Comparison of ENCODE assay signal across 9 mouse cellular contexts in genomic region chr5:116023821-116024284, GRCm38 (mm10). TPM values are rescaled to one million over a fixed set of nuclear protein-coding genes. Genes with fewer than 3 reads are reported as not detected.
DNase-seq lines count a peak whose midpoint lies in the region; ATAC-seq and TF ChIP-seq lines count a peak whose summit lies in the region.
"Had no signal": no experiment of that assay in that cellular context is flagged by ENCODE, and none has a peak within 500 bp of the region (broad histone marks: within the 10 kb centered on the region; RNA-seq: fewer than 3 reads in every experiment).

No protein-coding gene starts in this region.

- H3K4me1 ChIP-seq in forebrain, embryonic 16.5 days (replicated peaks; ENCODE audit: control insufficient read depth, insufficient read depth, low read length), result peaks cover 15% of the 10 kb centered on the region
- peaks cover 85% of the 10 kb centered on the region for H3K4me1 ChIP-seq in liver, embryonic 13.5 days (replicated peaks)
- peaks cover 2% of the 10 kb centered on the region; the same call in 1 of the 2 replicates for H3K4me1 ChIP-seq in stomach, postnatal 0 days (replicated peaks; ENCODE audit: control insufficient read depth, insufficient read depth)

- no peaks in the 10 kb centered on the region for H3K27me3 ChIP-seq in forebrain, embryonic 16.5 days (replicated peaks; ENCODE audit: control insufficient read depth, insufficient read depth, low read length)
- no peaks in the 10 kb centered on the region for H3K27me3 ChIP-seq in liver, embryonic 13.5 days
- H3K27me3 ChIP-seq in stomach, postnatal 0 days (ENCODE audit: control insufficient read depth, insufficient read depth, low read length), result no peaks in the 10 kb centered on the region

- no peak for TF ChIP-seq EP300 in stomach, postnatal 0 days (optimal IDR thresholded peaks at IDR 0.05)

- H3K9ac ChIP-seq in forebrain, embryonic 16.5 days (replicated peaks; ENCODE audit: low read depth, low read length), result peak overlapping the region; percentile 78
- peak overlapping the region; percentile 94 for H3K9ac ChIP-seq in liver, embryonic 13.5 days
- H3K9ac ChIP-seq in stomach, postnatal 0 days (ENCODE audit: low read length), result peak overlapping the region; percentile 85

- WGBS in forebrain, embryonic 16.5 days, result under 1% methylated on average over 28 of the region's 28 CpGs
- WGBS in liver, embryonic 13.5 days (ENCODE audit: insufficient replicate concordance), result under 1% methylated on average over 28 of the region's 28 CpGs
- 1% methylated on average over 27 of the region's 28 CpGs for WGBS in stomach, postnatal 0 days

- H3K9me3 ChIP-seq in forebrain, embryonic 16.5 days (ENCODE audit: control insufficient read depth, low read length), result no peaks in the 10 kb centered on the region
- H3K9me3 ChIP-seq in liver, embryonic 13.5 days (replicated peaks), result no peaks in the 10 kb centered on the region
- H3K9me3 ChIP-seq in stomach, postnatal 0 days (ENCODE audit: control insufficient read depth, low read length), result no peaks in the 10 kb centered on the region

- peak overlapping the region; percentile 79 for H3K27ac ChIP-seq in forebrain, embryonic 16.5 days (ENCODE audit: low read length)
- H3K27ac ChIP-seq in liver, embryonic 13.5 days, result peak overlapping the region; percentile 96
- H3K27ac ChIP-seq in stomach, postnatal 0 days (replicated peaks), result peak overlapping the region; percentile 84

- peaks cover 16% of the 10 kb centered on the region for H3K36me3 ChIP-seq in forebrain, embryonic 16.5 days (ENCODE audit: control insufficient read depth, insufficient read depth)
- H3K36me3 ChIP-seq in liver, embryonic 13.5 days, result peaks cover 40% of the 10 kb centered on the region
- peaks cover 17% of the 10 kb centered on the region for H3K36me3 ChIP-seq in stomach, postnatal 0 days (ENCODE audit: control insufficient read depth, insufficient read depth, low read length)

- peak; percentile 33 for ATAC-seq in frontal cortex, adult (ENCODE audit: low TSS enrichment)
- peak; percentile 14 for ATAC-seq in CD4-positive, CD25-positive, alpha-beta regulatory T cell, adult 4 months
- peak; percentile 70 for ATAC-seq in forebrain, embryonic 16.5 days
- no peak; the same call in 1 of the 2 replicates for ATAC-seq in liver, embryonic 13.5 days (ENCODE audit: low read depth)
- ATAC-seq in stomach, postnatal 0 days (ENCODE audit: low FRiP score, low TSS enrichment), result peak; percentile 28

- no peak for TF ChIP-seq CTCF in stomach, postnatal 0 days (IDR thresholded peaks at IDR 0.05; ENCODE audit: low read depth)

- no peak for DNase-seq in frontal cortex, postnatal 10 days (ENCODE audit: low spot score in 2 of 2)
- no peak for DNase-seq in liver, embryonic 13.5 days
- DNase-seq in stomach, postnatal 0 days (ENCODE audit: low spot score), result no peak
- no peak for DNase-seq in T-cell, adult 2 months (ENCODE audit: low spot score)
- DNase-seq in adrenal gland, postnatal 10 days, result no peak

- H3K4me3 ChIP-seq in forebrain, embryonic 16.5 days (replicated peaks; ENCODE audit: low read length), result peak overlapping the region; percentile 90
- H3K4me3 ChIP-seq in liver, embryonic 13.5 days (replicated peaks), result peak overlapping the region; percentile 84
- peak overlapping the region; percentile 81 for H3K4me3 ChIP-seq in stomach, postnatal 0 days (ENCODE audit: low read depth, low read length)

- H3K4me2 ChIP-seq in forebrain, embryonic 16.5 days (ENCODE audit: low read length), result peak overlapping the region; percentile 96
- peak overlapping the region; percentile 93 for H3K4me2 ChIP-seq in liver, embryonic 13.5 days
- H3K4me2 ChIP-seq in stomach, postnatal 0 days (replicated peaks; ENCODE audit: low read depth), result peak overlapping the region; percentile 90

RNA-seq across cellular contexts. Expression of gene Prkab1, which starts 0.5 kb away (rescaled TPM):
- 10 to 100 TPM; 40.1 to 55.1 TPM for polyA plus RNA-seq in CD4-positive, CD25-positive, alpha-beta regulatory T cell, adult 4 months (2017; shearing (Covaris generic))
- 53.4 and 55.5 TPM in 2 replicates for polyA plus RNA-seq in forebrain, embryonic 16.5 days (2015; fragmentation: Nextera tagmentation; extraction: Ambion mirVana)
- 76.1 and 81.9 TPM in 2 replicates for polyA plus RNA-seq in liver, embryonic 13.5 days (2015; fragmentation: Nextera tagmentation; extraction: Ambion mirVana)
- 56.6 and 65.0 TPM in 2 replicates for polyA plus RNA-seq in stomach, postnatal 0 days (2015; fragmentation: Nextera tagmentation; extraction: Ambion mirVana)
- total RNA-seq in adrenal gland, postnatal 10 days (2021), result 10 to 100 TPM; 57.5 to 58.1 TPM

RNA-seq across cellular contexts. Expression of gene Tmem233, which starts 59.2 kb away (rescaled TPM):
- polyA plus RNA-seq in CD4-positive, CD25-positive, alpha-beta regulatory T cell, adult 4 months (2017; shearing (Covaris generic)), result not detected
- polyA plus RNA-seq in forebrain, embryonic 16.5 days (2015; fragmentation: Nextera tagmentation; extraction: Ambion mirVana), result not detected in 2 replicates
- not detected in 2 replicates for polyA plus RNA-seq in liver, embryonic 13.5 days (2015; fragmentation: Nextera tagmentation; extraction: Ambion mirVana)
- polyA plus RNA-seq in stomach, postnatal 0 days (2015; fragmentation: Nextera tagmentation; extraction: Ambion mirVana), result not detected in 2 replicates
- total RNA-seq in adrenal gland, postnatal 10 days (2021), result 1 to 10 TPM in 1 of 2 experiments, under 1 TPM in 1; 0.60 to 2.8 TPM
- polyA plus RNA-seq: gonadal fat pad, adult 2 months had no signal
